Mouse (Mus musculus) neural tube, embryonic 11.5 days (tissue): ENCODE data around the gene Gatad1. TPM values are rescaled to one million over a fixed set of nuclear protein-coding genes. Genes with fewer than 3 reads are reported as not detected.

Experiments used
- ATAC-seq: fragments of 200-750 bp; cut with Nextera tagmentation; 2 replicates; pipeline ENCODE4 v1.8.0; 2017; ENCODE audit warnings: moderate number of reproducible peaks, mild to moderate bottlenecking, moderate TSS enrichment, moderate library complexity; ENCODE audit not compliant: insufficient read depth, low FRiP score, low TSS enrichment
- DNase-seq: peaks from one replicate; pipeline ENCODE4 v3.0.0-alpha.2; 2015; ENCODE audit warnings: low spot score
- H3K27ac ChIP-seq: fragments of 300-500 bp; sonication (generic); 2 replicates; pipeline ENCODE4 v1.5.1; 2014; ENCODE audit warnings: low read depth, mild to moderate bottlenecking, low read length
- H3K27me3 ChIP-seq: fragments of 300-500 bp; sonication (generic); 2 replicates; pipeline ENCODE4 v1.6.1; 2014; ENCODE audit warnings: mild to moderate bottlenecking, low read length, mixed read lengths; ENCODE audit not compliant: control insufficient read depth, insufficient read depth
- H3K36me3 ChIP-seq: fragments of 300-500 bp; sonication (generic); 2 replicates; pipeline ENCODE4 v1.6.1; 2014; ENCODE audit warnings: mild to moderate bottlenecking, low read length, moderate library complexity, mixed read lengths; ENCODE audit not compliant: control insufficient read depth, insufficient read depth
- H3K4me1 ChIP-seq: fragments of 300-500 bp; sonication (generic); 2 replicates; pipeline ENCODE4 v1.6.1; 2014; ENCODE audit warnings: low read length, mixed read lengths; ENCODE audit not compliant: control insufficient read depth, insufficient read depth
- H3K4me2 ChIP-seq: fragments of 300-500 bp; sonication (generic); 2 replicates; pipeline ENCODE4 v1.6.1; 2014; ENCODE audit warnings: low read depth, mild to moderate bottlenecking, moderate library complexity
- H3K4me3 ChIP-seq: fragments of 300-500 bp; sonication (generic); 2 replicates; pipeline ENCODE4 v1.5.1; 2014; ENCODE audit warnings: low read depth, low read length
- H3K9ac ChIP-seq: fragments of 300-500 bp; sonication (generic); 2 replicates; pipeline ENCODE4 v1.6.1; 2014; ENCODE audit warnings: mild to moderate bottlenecking, low read length
- H3K9me3 ChIP-seq: fragments of 300-500 bp; sonication (generic); 2 replicates; pipeline ENCODE4 v1.6.1; 2016; ENCODE audit warnings: low read length; ENCODE audit not compliant: control insufficient read depth
- WGBS: fragments of 180-500 bp; shearing (Covaris S2); extraction: QIAGEN DNeasy Blood & Tissue Kit; methylation state at CpG from one replicate; pipeline ENCODE4 v1.1.7; 2014; 5-methylcytosine and 5-hydroxymethylcytosine counted together
- polyA plus RNA-seq: library from polyadenylated mRNA; unstranded; fragments of >200 nt; fragmentation: Nextera tagmentation; extraction: Ambion mirVana; gene quantifications from 2 replicates; pipeline ENCODE4 v1.2.1, GENCODE M21; 2014

Gatad1 gene
- polyA plus RNA-seq, 1 experiment from 2014 or later: 73.1 TPM

DNA sequence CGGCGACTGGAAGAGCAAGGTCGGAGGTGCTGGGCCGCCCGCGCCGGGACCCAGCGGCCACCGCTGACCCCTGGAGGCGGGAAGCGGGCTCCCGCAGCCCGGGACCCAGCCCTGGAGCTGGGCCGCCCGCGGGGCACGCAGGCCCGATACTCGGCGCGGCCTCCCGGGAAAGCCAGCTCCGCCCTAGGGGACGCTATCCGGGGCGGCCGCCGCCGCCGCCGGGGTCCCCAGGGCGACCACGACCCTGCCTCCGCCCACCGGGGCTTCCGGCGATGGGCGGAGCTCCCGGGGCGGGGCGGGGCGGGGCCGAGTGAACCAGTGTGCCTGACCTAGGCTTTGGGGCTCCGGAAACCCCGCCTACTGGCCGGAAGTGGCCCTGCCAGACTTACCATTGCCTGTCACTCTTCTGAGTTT lies 9.3 kb downstream of the Gatad1 start:
- Histone ChIP-seq H3K9me3 (no peaks in the 10 kb centered on the region), H3K4me1 (0 out of 2 replicates have a peak, but pooled peaks cover 4% of the 10 kb centered on the region), H3K36me3 (0 out of 2 replicates have a peak, but pooled peaks cover 3% of the 10 kb centered on the region), H3K4me2 (peak overlapping the region; percentile 61), H3K9ac (peak overlapping the region; percentile 88), H3K27me3 (no peaks in the 10 kb centered on the region), H3K4me3 (peak overlapping the region; percentile 94), H3K27ac (peak overlapping the region; percentile 77)
- ATAC-seq (peak; percentile 98), DNase-seq (peak; percentile 93)
- 2% methylated on average over 16 of the region's 46 CpGs for WGBS

DNA sequence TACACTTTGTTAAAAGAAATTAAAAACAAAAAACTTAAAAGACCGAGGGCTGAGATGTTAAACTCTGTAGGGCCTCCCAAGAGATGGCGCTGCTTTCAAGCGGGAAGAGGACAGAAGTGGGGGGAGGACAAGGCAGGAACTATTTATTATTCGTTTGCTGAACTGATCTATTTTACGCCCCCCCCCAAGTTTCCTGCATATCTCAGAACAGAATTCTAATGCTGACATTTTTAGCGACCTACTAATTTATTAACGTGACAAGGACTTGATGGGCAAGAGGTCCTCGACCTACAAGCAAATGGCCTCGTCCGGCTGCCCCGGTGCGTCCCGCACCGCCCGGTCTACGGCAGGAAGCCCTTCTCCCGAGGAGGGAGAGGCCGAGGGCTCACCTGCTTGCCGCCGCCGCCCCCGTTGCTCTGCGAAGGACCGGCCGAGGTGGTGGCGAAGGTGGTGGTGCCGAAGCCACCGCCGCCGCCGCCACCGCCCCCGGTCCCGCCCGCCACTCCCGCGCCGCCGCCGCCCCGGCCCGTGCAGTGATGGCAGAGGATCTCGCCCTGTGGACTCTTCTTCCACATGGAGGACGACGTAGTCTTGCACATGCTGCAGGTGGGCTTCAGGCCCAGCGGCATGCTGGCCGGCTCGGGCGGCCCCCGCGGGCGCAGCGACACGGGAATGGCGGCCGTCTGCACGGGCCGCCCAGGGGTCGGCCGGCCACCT lies 9.8 kb downstream of the Gatad1 start:
- H3K36me3 ChIP-seq: 0 out of 2 replicates have a peak, but pooled peaks cover 3% of the 10 kb centered on the region
- H3K27ac ChIP-seq: peak overlapping the region; percentile 77
- peak overlapping the region; percentile 88 for H3K9ac ChIP-seq
- H3K4me1 ChIP-seq: 0 out of 2 replicates have a peak, but pooled peaks cover 4% of the 10 kb centered on the region
- ATAC-seq: peak; percentile 77
- under 1% methylated on average over 55 of the region's 60 CpGs for WGBS
- no peaks in the 10 kb centered on the region for H3K9me3 ChIP-seq
- peak overlapping the region; percentile 94 for H3K4me3 ChIP-seq
- peak overlapping the region; percentile 61 for H3K4me2 ChIP-seq
- H3K27me3 ChIP-seq: no peaks in the 10 kb centered on the region
- peak; percentile 61 for DNase-seq

DNA sequence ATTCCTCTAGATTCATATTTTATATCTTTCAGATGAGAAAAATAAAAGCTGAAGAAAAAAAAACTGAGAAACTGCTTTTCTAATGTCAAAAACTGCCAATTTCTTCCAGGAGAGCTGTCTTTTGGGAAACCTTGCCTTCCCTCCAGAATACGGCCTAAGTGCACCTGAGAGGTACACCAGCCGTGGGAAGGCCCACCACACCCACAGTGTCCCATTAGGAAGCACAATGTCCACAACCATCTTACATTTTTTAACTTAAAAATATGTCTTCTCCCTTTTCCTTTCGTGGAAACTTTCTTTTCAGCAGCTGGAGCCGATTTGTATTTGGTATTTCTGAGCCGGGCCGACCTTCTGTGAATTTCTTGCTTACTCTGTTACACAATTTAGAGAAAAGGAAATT lies 10.4 kb downstream of the Gatad1 start:
- Histone ChIP-seq H3K27me3 (no peaks in the 10 kb centered on the region), H3K9me3 (no peaks in the 10 kb centered on the region), H3K4me1 (0 out of 2 replicates have a peak, but pooled peaks cover 4% of the 10 kb centered on the region), H3K4me2 (peak overlapping the region; percentile 61), H3K9ac (peak overlapping the region; percentile 88), H3K36me3 (0 out of 2 replicates have a peak, but pooled peaks cover 3% of the 10 kb centered on the region), H3K4me3 (peak overlapping the region; percentile 94), H3K27ac (no peak overlapping the region)
- DNase-seq (no peak), ATAC-seq (no peak)
- WGBS: 33% methylated on average over 6 of the region's 6 CpGs

DNA sequence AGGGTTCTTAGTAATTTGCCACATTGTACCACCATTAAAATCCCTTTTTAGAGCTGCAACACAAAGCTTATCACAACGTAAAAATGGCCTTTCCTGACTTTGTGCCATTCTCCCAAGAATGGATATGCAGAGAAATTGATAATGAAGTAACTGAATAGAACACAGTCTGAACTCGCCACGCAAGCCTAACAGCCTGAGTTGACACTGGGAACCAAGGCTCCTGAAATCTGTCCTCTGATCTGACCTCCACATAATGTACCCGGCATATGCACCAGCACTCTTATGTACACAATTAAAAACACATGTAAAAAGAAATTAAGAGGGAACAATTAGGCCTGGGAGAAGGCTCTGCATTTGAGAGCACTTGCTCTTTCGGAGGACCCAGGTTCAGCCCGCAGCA lies 11.7 kb downstream of the Gatad1 start:
- Histone ChIP-seq H3K9me3 (no peaks in the 10 kb centered on the region), H3K9ac (no peak overlapping the region), H3K27ac (no peak overlapping the region), H3K4me1 (0 out of 2 replicates have a peak, but pooled peaks cover 4% of the 10 kb centered on the region), H3K4me2 (no peak overlapping the region), H3K36me3 (0 out of 2 replicates have a peak, but pooled peaks cover 3% of the 10 kb centered on the region), H3K27me3 (no peaks in the 10 kb centered on the region), H3K4me3 (no peak overlapping the region)
- ATAC-seq (no peak), DNase-seq (no peak)
- 91% methylated on average over 6 of the region's 6 CpGs for WGBS

DNA sequence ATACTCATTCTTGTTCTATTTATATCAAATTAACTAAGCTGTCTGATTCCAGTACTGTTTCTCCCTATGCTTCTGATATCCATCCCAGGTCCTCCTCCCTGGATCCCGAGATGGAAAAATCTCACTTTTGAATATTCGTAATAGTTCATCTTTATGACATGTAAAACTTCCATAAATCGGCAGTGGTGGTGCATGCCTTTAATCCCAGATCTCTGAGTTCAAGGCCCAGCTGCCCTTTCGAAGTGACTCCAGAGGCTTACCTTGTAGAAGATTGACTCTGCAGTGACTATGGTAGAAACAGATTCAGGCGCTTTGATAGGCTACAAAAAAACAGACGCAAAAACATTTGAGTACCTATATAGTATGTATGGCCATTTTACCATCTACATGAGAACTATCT lies 12.4 kb downstream of the Gatad1 start:
- WGBS: 96% methylated on average over 6 of the region's 6 CpGs

DNA sequence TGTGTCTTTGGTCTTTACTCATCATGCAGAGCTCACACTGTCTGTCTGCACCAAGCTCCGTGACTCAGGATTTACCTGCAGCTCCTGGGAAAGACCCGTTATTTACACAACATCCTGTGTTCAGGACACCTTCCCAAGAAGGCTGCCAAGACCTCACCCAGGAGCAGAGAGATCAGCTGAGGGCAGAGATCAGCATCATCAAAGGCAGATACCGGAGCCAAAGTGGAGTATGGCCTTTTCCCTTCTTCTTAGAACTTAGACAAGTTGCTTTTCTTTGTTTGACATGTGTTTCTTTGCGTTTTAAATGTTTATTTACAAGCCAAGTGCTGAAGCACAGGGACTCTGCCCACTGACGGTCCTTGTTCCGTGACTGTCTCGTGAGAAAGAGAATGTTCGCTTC lies 21.7 kb downstream of the Gatad1 start:
- ATAC-seq (no peak), DNase-seq (no peak)
- H3K27ac ChIP-seq: no peak overlapping the region
- H3K36me3 ChIP-seq: no peaks in the 10 kb centered on the region; the same call in 1 of the 2 replicates
- H3K27me3 ChIP-seq: no peaks in the 10 kb centered on the region
- WGBS: 89% methylated on average over 8 of the region's 8 CpGs
- no peaks in the 10 kb centered on the region for H3K9me3 ChIP-seq
- no peak overlapping the region for H3K4me3 ChIP-seq
- H3K9ac ChIP-seq: no peak overlapping the region
- no peak overlapping the region for H3K4me2 ChIP-seq
- H3K4me1 ChIP-seq: no peaks in the 10 kb centered on the region

More for the DNA sequence above, 12.4 kb downstream of the Gatad1 start:
- Histone ChIP-seq H3K4me1 (0 out of 2 replicates have a peak, but pooled peaks cover 4% of the 10 kb centered on the region), H3K9me3 (no peaks in the 10 kb centered on the region), H3K4me2 (no peak overlapping the region), H3K36me3 (0 out of 2 replicates have a peak, but pooled peaks cover 3% of the 10 kb centered on the region), H3K4me3 (no peak overlapping the region), H3K27ac (no peak overlapping the region), H3K27me3 (no peaks in the 10 kb centered on the region), H3K9ac (no peak overlapping the region)
- ATAC-seq: no peak
- DNase-seq: no peak

DNA sequence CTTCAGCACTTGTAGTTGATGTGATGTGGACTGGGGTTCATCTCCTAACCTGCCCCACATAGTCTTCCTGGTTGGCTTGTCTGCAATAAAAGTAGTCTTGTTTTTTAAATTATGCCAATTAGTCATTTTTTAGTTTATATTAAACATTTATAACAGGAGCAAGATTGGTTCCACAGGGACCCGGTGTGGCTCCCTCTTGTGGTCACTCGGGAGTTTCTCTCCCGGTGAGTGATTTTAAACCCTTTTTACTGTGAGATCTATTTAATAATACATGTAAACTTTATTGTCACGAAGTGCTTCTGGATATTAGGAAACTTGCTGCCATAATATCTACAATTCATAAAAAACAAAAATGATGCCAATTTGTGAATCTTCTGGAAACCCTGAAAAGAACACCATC lies 23.0 kb downstream of the Gatad1 start:
- DNase-seq: no peak
- no peak for ATAC-seq
- no peaks in the 10 kb centered on the region; the same call in 1 of the 2 replicates for H3K36me3 ChIP-seq

DNA sequence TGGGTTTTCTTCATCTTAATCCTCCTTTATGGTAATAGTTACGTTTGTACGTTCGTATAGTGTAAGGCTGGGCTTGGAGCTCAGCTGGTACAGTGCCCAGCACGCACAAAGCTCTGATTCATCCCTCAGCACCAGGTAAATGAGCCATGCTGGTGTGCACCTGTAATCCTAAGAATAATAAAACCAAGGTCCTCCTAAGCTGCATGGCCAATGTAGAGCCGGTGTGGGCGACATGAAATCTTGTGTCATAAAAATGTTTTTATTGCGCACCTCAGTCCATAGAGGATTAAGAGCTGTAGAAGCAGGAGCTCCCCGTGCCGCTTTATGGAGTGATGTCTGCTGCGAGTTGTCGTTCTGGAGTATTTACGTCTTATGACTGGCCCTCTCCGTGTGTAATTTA lies 23.7 kb downstream of the Gatad1 start:
- Histone ChIP-seq H3K4me2 (no peak overlapping the region), H3K36me3 (no peaks in the 10 kb centered on the region; the same call in 1 of the 2 replicates), H3K4me3 (no peak overlapping the region), H3K9me3 (no peaks in the 10 kb centered on the region), H3K27me3 (no peaks in the 10 kb centered on the region), H3K9ac (no peak overlapping the region), H3K4me1 (no peaks in the 10 kb centered on the region), H3K27ac (no peak overlapping the region)
- WGBS: 95% methylated on average over 13 of the region's 13 CpGs
- no peak for ATAC-seq
- no peak for DNase-seq

More for the DNA sequence above, 23.0 kb downstream of the Gatad1 start:
- no peaks in the 10 kb centered on the region for H3K4me1 ChIP-seq
- no peaks in the 10 kb centered on the region for H3K9me3 ChIP-seq
- H3K4me3 ChIP-seq: no peak overlapping the region
- H3K27ac ChIP-seq: no peak overlapping the region
- WGBS: 69% methylated on average over 4 of the region's 4 CpGs
- H3K4me2 ChIP-seq: no peak overlapping the region
- no peaks in the 10 kb centered on the region for H3K27me3 ChIP-seq
- H3K9ac ChIP-seq: no peak overlapping the region

DNA sequence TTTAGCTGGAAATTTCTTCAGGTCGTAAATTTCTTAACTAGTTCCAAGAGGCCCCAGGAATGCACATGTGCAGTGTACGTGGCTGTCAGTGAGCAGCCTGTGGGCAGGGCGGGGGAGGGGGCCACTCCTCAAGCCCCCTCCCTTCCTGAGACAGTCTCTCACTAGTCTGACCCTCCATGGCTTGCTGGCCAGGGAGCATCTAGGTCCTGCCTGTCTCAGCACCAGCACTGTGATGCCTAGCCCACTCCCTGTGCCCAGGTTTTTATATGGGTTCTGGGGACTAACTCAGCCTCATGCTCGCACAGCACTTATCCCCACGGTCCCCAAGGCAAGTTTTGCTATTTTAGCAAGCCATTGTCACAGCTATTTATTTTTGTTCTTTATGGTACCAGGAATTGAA lies 24.7 kb downstream of the Gatad1 start:
- Histone ChIP-seq H3K27me3 (no peaks in the 10 kb centered on the region), H3K36me3 (no peaks in the 10 kb centered on the region; the same call in 1 of the 2 replicates), H3K4me3 (no peak overlapping the region), H3K4me2 (no peak overlapping the region), H3K27ac (no peak overlapping the region), H3K9me3 (no peaks in the 10 kb centered on the region), H3K9ac (no peak overlapping the region), H3K4me1 (no peaks in the 10 kb centered on the region)
- DNase-seq (no peak), ATAC-seq (no peak)
- 85% methylated on average over 5 of the region's 5 CpGs for WGBS
